Mouse (Mus musculus) spleen, postnatal 14 days (tissue): ENCODE results near the gene Ifitm2.
"Not testable (repeated sequence)": the region's sequence is repeated elsewhere in the genome, so short reads cannot be mapped to it uniquely, and the experiment has no call there.

Experiments used
- DNase-seq, 2 experiments: peaks; one replicate each; pipeline ENCODE4 v3.0.0; 2021 to 2022; ENCODE audit warnings: low spot score in 2 of 2

The Ifitm2 gene

GRCm38 (mm10) chr7:140955758-140956555 lies at the start of gene Ifitm2, which contains the start of gene Gm45717:
Gene Ifitm2 (minus strand): TSS chr7:140955987.
Gene Gm45717 (minus strand): TSS chr7:140955937.
- no peak for DNase-seq

GRCm38 (mm10) chr7:141003248-141004010 lies 47.6 kb upstream of the Ifitm2 start:
- no peak for DNase-seq

DNA sequence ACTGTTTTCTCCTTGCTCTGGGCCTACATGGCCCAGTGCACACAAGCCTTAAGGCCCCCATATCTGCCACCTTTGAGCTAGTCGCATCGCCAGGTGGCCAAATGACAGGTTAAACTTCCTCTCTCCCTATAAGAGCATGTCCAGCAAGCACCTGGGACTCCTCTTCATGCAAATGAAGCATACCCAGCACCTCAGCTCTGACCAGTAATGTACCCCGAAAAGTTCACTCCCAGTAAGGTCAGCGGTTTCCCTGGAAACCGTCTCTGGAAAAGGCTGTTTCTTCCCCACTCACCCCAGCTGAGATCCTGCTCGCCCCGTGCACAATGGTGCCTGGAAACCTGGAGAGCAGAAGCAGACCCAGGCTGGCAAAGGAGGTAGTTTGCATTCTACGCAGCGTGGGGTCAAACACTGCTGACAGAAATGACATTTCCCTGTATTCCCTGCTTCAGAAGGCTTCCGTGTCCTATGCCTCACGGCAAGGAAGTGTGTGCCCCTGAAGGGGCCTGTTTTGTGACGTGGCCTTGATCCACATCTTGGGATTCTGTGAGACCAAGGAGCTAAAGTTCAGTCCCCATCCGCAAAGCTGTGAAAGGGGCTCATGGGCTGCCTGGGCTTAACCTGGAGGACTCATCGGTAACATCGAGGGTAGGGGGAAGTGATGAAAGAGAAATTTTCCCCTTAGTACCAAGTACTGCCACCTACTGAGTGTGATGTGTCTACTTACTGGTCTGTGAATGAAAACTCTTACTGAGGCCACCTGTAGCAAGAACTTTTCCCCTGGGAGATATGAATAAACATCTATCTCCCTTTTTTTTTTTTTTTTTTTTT lies 45.3 kb upstream of the Ifitm2 start:
- no peak for DNase-seq

- DNase-seq = no peak
Observed at GRCm38 (mm10) chr7:140998853-140999700, 43.3 kb upstream of the Ifitm2 start.

DNA sequence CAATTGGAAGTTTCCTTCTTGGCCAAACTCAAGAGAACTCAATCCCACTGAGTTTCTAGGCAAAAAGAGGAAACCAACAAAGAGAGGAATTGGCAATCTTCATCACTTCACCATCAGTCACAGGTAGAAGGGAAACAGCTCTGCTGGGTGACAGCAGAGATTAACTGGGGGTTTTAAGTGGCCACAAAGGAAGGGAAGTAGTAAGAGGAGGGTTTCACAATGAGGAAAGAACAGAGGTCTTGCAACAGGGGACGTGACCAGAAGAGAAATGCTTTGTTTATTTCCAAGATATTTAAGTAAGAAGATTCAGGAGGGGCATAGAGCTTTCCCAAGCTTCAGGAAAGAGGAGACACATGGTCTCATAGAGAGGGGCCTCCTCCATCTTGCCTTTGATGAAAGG lies 42.0 kb upstream of the Ifitm2 start:
- DNase-seq = no peak

DNA sequence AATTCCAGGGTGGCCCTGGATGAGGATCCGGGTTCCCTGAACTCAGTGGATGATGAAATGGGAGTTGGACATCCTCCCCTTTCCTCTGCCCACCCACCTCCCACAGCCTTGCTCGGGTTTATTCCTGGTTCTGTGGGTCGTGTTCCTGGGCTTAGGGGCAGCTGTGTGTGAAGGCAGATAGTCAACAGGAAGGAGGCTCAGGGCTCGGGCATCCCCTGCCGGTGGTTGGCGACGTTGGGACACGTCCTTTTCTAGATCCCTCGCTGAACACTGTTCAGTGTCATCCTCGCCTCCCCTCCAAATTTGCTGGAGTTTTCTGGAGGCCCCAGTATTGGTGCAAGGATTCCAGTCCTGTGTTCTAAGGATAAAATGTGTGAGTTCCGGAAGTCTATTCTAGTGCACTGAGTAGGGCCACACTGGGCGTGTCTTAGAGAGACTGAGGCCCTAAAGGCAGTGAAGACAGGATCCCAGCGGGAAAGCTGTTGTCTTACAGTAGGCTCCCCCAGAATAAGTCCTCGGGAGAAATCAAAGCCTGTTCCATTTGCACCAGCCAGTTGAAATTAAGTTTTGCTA lies 35.4 kb upstream of the Ifitm2 start:
- no peak for DNase-seq

- DNase-seq = no peak
Observed at GRCm38 (mm10) chr7:140990622-140991021, 34.8 kb upstream of the Ifitm2 start.

DNA sequence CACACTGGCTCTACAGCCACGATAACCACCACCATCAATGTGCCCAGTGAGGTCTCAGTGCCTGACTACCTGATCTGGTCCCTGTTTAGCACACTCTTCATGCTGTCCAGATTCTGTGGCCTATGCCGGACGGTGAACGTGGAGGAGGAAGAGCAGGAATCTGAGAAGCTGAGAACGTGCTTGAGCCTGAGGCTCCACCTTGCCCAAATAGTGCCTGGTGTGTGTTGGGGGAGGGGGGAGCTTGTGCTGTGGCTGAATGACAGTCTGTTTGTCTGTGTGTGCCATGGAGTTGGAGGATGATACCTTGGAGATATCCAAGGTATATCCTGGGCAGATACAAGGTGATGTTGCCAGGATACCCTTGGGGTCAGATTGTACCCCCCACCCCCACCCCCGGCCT lies 34.4 kb upstream of the Ifitm2 start:
- DNase-seq = no peak

DNA sequence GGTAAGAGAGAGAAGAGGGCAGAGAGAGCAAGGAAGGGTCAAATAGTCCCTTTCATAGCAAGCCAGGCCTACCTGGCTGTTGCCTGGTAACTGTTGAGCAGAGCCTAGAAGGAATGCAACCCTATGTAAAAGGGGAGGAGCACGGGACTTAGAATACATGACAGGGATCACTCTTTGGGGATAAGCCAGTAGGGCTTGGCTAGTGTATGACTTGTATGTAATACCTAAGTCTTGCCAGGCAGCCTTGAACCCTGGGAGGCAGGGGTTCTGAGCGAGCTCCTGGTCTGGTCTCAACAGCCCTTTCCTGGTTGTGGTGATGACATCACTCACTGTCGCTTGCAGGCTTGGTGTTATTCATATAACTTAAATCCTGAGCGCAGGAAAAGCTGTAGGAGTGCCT lies 33.2 kb upstream of the Ifitm2 start:
- no peak for DNase-seq

DNA sequence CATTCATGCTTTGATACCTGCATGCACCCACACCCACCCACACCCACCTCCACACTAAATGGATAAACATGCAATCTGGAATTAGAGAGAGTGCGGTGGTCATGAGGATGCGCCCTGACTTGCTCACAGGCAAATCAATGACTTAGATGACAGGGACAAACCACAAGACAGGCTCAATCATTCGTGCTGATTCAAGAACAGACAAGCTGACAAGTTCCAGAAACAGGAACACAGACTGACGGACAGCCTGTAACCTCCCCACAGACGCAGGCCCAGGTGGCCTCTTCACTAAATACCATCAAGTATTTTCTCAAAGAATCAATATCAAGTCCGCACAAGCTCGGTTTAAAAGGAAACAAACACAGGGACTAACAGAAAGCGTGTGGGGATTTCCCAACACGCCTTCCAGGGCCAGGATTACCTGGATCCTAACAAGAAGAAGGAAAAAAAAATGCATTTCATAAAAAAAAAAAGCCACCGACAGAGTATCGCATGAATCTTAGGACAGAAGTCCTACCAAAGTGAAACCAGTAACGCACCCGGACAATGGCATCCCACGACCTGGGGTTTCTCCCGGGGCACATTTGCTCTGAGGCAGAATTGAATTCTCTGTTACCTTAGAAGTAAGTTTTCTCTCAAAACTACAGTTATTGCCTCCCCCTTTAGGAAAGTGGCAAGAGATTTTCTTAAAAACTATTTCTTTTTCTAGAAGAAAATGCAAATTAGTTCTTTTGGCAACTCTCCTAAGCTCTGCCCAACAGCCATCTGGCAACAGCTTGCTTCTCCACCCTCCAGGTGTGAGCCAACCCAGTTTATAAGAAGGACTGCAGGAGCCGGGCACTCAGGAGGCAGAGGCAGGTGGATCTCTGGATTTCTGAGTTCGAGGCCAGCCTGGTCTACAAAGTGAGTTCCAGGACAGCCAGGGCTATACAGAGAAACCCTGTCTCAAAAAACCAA lies 31.7 kb upstream of the Ifitm2 start:
- DNase-seq = no peak

DNA sequence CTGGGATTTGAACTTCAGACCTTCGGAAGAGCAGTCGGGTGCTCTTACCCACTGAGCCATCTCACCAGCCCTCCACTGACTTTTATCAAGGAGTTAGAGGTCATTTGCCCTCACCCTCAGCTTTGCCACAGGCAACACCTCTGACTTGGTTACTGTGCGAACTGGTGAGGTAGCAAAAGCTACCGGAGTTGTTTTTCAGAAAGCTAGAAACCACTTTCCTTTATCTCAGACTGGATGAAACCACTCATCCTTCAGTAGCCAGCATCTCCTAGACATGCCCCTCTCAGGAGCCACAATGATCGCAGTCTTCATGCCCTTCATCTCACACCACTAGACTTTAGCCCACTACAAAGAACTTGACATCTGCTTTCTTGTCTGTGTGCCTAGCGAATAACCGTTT lies 27.2 kb upstream of the Ifitm2 start:
- DNase-seq = no peak

DNA sequence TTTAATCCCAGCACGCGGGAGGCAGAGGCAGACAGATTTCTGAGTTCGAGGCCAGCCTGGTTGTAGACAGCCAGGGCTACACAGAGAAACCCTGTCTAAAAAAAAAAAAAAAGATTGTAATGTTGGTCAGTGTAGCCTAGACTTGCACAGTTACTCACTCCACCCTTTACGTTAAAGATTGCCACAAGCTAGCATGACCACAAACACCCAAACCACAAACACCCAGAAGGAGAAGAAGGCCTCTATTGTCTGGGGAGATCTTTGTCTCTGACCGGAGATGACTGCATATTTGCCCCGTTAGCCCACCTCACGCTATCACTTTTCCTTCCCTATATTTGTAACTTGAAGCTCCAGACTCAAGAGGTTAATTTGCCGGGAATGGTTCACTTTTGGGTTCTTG lies 25.9 kb upstream of the Ifitm2 start:
- no peak for DNase-seq

DNA sequence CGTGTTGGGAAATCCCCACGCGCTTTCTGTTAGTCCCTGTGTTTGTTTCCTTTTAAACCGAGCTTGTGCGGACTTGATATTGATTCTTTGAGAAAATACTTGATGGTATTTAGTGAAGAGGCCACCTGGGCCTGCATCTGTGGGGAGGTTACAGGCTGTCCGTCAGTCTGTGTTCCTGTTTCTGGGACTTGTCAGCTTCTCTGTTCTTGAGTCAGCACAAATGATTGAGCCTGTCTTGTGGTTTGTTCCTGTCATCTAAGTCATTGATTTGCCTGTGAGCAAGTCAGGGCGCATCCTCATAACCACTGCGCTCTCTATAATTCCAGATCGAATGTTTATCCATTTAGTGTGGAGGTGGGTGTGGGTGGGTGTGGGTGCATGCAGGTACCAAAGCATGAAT lies 20.9 kb upstream of the Ifitm2 start:
- DNase-seq = not testable (repeated sequence)

DNA sequence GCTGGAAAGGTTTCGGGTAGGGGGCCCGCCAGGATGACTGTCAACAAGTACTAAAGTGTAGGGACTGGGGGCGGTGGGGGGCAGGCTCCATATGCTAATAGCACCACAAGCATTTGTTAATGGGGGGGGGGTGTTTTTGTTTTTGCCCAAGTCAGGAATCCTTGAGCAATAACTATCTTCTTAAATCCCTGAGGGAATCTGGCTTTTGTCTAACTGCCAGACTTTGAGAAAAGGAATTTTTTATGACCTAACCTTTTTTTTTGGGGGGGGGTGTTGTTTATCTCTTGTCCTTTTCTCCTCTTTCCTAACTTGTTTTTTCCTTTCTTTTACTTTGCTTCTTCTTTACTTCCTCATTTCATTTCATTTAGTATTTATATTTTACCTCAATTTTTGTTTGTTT lies 19.7 kb upstream of the Ifitm2 start:
- DNase-seq = no peak

DNA sequence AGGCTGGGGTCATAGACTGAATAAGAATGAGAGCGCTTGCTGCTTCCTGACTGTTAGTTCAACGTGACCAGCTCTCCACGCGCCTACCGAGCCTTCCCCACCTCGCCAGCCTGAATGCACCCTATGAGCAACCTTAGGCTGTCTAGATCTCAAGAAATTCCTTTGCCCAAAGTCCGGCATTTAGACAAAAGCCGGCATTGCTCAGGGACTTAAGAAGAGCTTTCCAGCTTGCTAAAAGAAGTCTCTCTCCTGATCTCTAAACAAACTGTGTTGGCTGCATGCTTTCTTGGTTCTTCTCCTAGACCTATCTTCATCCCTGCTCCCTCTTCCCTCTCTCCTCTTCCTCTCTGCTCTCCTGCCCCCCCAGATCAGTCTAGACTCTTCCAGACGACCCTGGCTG lies 19.2 kb upstream of the Ifitm2 start:
- no peak for DNase-seq

DNA sequence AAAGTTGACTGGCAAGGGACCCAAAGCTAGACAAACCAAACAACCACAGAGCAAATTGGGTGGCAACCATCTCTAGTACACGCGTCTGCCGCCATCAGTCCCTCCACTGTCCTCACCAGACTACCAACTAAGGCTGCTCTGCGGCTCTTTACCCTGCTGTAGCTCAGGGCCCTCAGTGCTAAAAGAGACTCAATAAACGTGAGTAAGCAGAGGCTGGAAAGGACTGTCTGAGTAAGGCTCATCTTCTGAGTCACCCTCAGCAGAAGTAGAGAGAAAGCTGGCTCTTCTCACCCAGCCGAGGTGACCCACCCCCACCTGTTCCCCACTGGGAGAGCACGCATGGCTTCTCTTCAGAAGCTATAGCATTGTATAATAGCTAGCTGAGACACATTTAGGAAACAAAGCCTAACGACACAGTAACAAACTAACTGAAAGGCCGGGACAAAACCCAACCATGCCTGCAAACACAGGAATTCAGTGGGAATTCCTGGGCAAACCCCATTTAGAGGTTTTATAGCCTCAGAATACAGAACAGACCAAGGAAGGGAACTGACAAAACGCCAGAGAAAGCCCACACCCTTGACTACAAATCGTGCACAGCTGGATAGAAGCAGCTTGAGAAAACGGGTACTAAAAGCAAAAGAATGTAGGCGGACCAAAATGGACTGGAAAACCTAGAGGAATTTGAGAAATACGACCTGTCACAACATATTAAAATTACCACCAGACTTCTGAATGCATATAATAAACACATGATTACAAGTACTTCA lies 17.8 kb upstream of the Ifitm2 start:
- no peak for DNase-seq

DNA sequence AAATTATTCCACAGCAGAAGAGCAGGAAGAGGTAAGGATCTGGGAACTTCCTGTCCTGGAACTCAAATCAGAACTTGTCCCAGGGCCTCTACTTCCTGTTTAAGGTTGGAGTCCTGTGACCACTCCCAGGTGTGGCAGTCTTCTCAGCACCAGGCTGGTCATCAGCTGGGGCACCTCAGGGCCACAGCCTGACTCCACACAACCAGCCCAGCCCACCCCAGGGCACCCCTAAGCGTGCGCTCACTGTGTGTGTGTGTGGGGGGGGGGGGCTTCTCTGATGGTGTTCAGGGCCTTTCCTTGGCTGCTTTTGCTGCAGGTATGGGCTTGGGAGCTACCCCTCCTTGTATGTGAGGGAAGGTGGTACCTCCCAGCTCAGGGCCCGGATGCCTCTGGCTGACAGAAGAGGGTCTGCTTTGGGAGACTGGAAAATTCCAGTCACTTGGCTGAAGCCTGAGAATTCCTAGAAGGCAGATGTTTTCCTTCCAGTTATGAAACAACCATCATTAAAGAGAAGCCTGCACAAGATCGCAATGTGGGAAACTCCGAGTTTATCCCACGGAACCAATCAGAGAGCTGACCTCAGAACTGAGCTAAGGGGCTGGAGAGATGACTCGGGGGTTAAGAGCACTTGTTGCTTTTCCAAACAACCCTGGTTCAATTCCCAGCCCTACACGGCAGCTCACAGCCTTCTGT lies 15.8 kb upstream of the Ifitm2 start:
- DNase-seq = no peak

DNA sequence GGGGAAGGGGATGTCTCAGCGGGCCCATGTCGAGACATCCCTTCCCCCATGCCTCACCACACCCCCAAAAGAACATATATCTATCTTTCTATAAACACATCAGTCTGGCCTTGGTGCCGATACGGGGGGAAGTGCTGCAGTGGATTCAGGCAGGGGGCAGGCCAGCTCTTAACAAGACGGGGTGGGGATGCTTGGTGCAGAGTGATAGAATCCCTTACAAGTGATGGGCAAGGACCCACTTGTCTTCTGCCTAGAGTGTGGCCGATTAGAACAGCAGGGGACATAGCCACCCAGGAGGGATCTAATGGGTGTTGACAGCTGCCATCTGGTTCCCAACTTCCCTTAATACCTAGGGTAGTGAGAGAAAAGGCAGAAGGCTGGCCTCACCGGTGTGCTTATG lies 15.1 kb upstream of the Ifitm2 start:
- DNase-seq = no peak
